Mouse (Mus musculus): ENCODE data around the gene Avpi1.

DNA sequence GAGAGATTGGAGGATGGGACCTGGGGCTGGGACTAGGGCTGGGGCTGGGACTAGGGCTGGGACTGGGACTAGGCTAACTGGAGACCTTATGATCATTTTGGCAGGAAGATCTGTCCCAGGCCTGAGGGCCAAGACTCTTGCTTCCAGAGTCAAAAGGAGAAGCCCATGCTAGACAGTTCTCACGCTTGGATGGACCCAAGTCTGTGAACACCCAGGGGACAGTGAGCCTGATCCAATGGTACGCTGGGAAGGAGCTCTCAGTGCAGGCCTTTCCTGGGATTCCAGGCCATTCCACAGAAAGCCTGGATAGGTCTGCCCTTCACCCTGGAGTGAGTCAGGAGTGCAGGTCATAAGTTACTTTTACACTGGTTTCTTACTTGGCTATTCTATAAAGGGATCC lies 53.8 kb downstream of the Avpi1 start:
- TF ChIP-seq CTCF (IDR thresholded peaks at IDR 0.05 in 2 of 3, conservative IDR thresholded peaks at IDR 0.05 in 1 of 3; ENCODE audit: control insufficient read depth in 1 of 3, insufficient read depth in 1 of 3, low read depth in 2 of 3, low read length in 3 of 3, poor library complexity in 1 of 3, severe bottlenecking in 1 of 3) (no peak), ZKSCAN1 (IDR thresholded peaks at IDR 0.05; ENCODE audit: low read depth, low read length) (no peak), GATA1 (IDR thresholded peaks at IDR 0.05; ENCODE audit: low read depth, low read length) (no peak), SIN3A (IDR thresholded peaks at IDR 0.05; ENCODE audit: low read length) (no peak), CHD1 (IDR thresholded peaks at IDR 0.05; ENCODE audit: low read depth, low read length) (no peak), POLR2A (IDR thresholded peaks at IDR 0.05; ENCODE audit: control insufficient read depth in 1 of 2, insufficient read depth in 1 of 2, low read depth in 1 of 2, low read length in 2 of 2, poor library complexity in 1 of 2) (no peak), EP300 (IDR thresholded peaks at IDR 0.05; ENCODE audit: low read depth in 1 of 2, low read length in 2 of 2) (no peak), MEF2A (IDR thresholded peaks at IDR 0.05; ENCODE audit: extremely low read depth, insufficient replicate concordance, low read depth, low read length, poor library complexity, severe bottlenecking) (no peak), RAD21 (IDR thresholded peaks at IDR 0.05; ENCODE audit: low read depth, low read length) (no peak), SMC3 (IDR thresholded peaks at IDR 0.05; ENCODE audit: low read depth, low read length) (no peak), POLR2AphosphoS5 (IDR thresholded peaks at IDR 0.05; ENCODE audit: borderline replicate concordance, low read depth, low read length) (no peak)
